Mouse (Mus musculus) large intestine, adult 2 months (tissue): ENCODE results near the gene Sarm1. TPM values are rescaled to one million over a fixed set of nuclear protein-coding genes. Genes with fewer than 3 reads are reported as not detected.

Experiments used
- DNase-seq: peaks from one replicate; pipeline ENCODE4 v3.0.0-alpha.2; 2012; ENCODE audit warnings: low read depth, low spot score
- WGBS: fragments of 180-500 bp; shearing (Covaris S2); methylation state at CpG from one replicate; pipeline ENCODE4 v1.1.7; 2018; 5-methylcytosine and 5-hydroxymethylcytosine counted together
- polyA plus RNA-seq: library from polyadenylated mRNA; depleted of rRNA; stranded (reverse); fragments of >200 nt; gene quantifications from 2 replicates; pipeline ENCODE4 v1.2.3, GENCODE M21; 2012; rRNA removed

The Sarm1 gene
- polyA plus RNA-seq, 1 experiment = 0.46 TPM

- 73% methylated on average over 5 of the region's 5 CpGs for WGBS
- DNase-seq = no peak
These were observed 69.2 kb downstream of the Sarm1 start for GRCm38 (mm10) chr11:78428309-78428708.

- 59% methylated on average over 6 of the region's 6 CpGs for WGBS
- DNase-seq = no peak
These were observed 69.9 kb downstream of the Sarm1 start for GRCm38 (mm10) chr11:78427655-78428054.

GRCm38 (mm10) chr11:78425572-78425971, 72.0 kb downstream of the Sarm1 start:
- no peak for DNase-seq
- WGBS = 87% methylated on average over 1 of the region's 1 CpGs

- no peak for DNase-seq
These were observed 73.2 kb downstream of the Sarm1 start for GRCm38 (mm10) chr11:78424352-78424751.

More at GRCm38 (mm10) chr11:78424352-78424751, 73.2 kb downstream of the Sarm1 start:
- WGBS = 60% methylated on average over 2 of the region's 2 CpGs

Other genes with a start within 250 kb of the Sarm1 start
- 49.5 and 72.1 TPM in 2 replicates for gene 2610507B11Rik, start 236.0 kb downstream of the Sarm1 start, polyA plus RNA-seq
- 0.22 and 0.32 TPM in 2 replicates for gene BC030499, start 206.9 kb downstream of the Sarm1 start, polyA plus RNA-seq
- 11.2 and 15.8 TPM in 2 replicates for gene Spag5, start 196.2 kb downstream of the Sarm1 start, polyA plus RNA-seq
- 7.0 and 7.4 TPM in 2 replicates for gene Aldoc, start 174.8 kb downstream of the Sarm1 start, polyA plus RNA-seq
- 64.4 and 82.0 TPM in 2 replicates for gene Pigs, start 169.3 kb downstream of the Sarm1 start, polyA plus RNA-seq
- 27.1 and 31.2 TPM in 2 replicates for gene Unc119, start 154.3 kb downstream of the Sarm1 start, polyA plus RNA-seq
- not detected in 2 replicates for gene Foxn1, start 111.2 kb downstream of the Sarm1 start, polyA plus RNA-seq
- gene Slc13a2, start 75.5 kb downstream of the Sarm1 start, polyA plus RNA-seq = 171 and 272 TPM in 2 replicates
- 26.6 and 27.5 TPM in 2 replicates for gene Slc46a1, start 32.1 kb downstream of the Sarm1 start, polyA plus RNA-seq
- 3.2 and 3.4 TPM in 2 replicates for gene Vtn, start 1.3 kb upstream of the Sarm1 start, polyA plus RNA-seq
- not detected in 2 replicates for gene Sebox, start 5.7 kb upstream of the Sarm1 start, polyA plus RNA-seq
- gene Tmem199, start 14.4 kb upstream of the Sarm1 start, polyA plus RNA-seq = 11.1 and 13.0 TPM in 2 replicates
- gene Poldip2, start 14.4 kb upstream of the Sarm1 start, polyA plus RNA-seq = 41.2 and 43.9 TPM in 2 replicates
- 54.0 and 80.5 TPM in 2 replicates for gene Tnfaip1, start 38.6 kb upstream of the Sarm1 start, polyA plus RNA-seq
- gene Ift20, start 38.6 kb upstream of the Sarm1 start, polyA plus RNA-seq = 91.9 and 98.7 TPM in 2 replicates
- 71.8 and 74.3 TPM in 2 replicates for gene Tmem97, start 53.0 kb upstream of the Sarm1 start, polyA plus RNA-seq
- gene Nlk, start 199.6 kb upstream of the Sarm1 start, polyA plus RNA-seq = 4.3 and 8.2 TPM in 2 replicates